Mouse (Mus musculus) ES-Bruce4 (cell line): ENCODE measurements around the gene Mllt3.

Experiments
- CTCF ChIP-seq: IDR thresholded peaks from one replicate; pipeline ENCODE4 v1.8.1; 2011; ENCODE audit warnings: low read depth, low read length
- EP300 ChIP-seq: IDR thresholded peaks from 2 replicates; pipeline ENCODE4 v1.6.1; 2011; ENCODE audit warnings: low read depth, low read length; ENCODE audit not compliant: insufficient read depth

DNA sequence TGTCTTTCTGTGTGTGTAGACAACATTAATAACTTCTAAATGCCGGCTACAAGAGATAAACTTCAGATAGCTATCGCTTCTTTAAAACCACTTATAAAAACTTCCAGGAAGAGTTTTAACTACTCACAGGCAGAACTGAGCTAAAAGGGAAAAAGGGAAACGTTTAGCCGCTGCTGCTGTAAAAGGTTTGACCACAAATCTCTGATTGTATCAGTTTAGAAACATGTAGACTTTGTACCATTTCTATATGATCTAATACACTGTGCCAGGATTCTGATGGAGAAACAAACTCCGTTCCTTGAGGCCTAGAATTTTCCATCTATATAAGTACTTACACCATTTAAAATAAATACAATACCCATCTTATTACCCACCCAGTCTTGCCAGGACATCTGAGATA lies 17.4 kb downstream of the Mllt3 start:
- no peak for TF ChIP-seq EP300
- TF ChIP-seq CTCF = no peak
